ENCODE assay signal across 9 mouse cellular contexts in genomic region chr11:75619133-75619532, GRCm38 (mm10). TPM values are rescaled to one million over a fixed set of nuclear protein-coding genes. Genes with fewer than 3 reads are reported as not detected.
DNase-seq lines count a peak whose midpoint lies in the region; ATAC-seq lines count a peak whose summit lies in the region.
"Had no signal": no experiment of that assay in that cellular context is flagged by ENCODE, and none has a peak within 500 bp of the region (broad histone marks: within the 10 kb centered on the region; RNA-seq: fewer than 3 reads in every experiment).

No protein-coding gene starts in this region.

- no peak overlapping the region for H3K4me2 ChIP-seq in midbrain, embryonic 14.5 days (ENCODE audit: low read length)
- H3K4me2 ChIP-seq in midbrain, embryonic 15.5 days, result no peak overlapping the region
- H3K4me2 ChIP-seq: limb, embryonic 15.5 days had no signal

- no peaks in the 10 kb centered on the region for H3K4me1 ChIP-seq in midbrain, embryonic 14.5 days (ENCODE audit: control insufficient read depth, insufficient read depth, low read length)
- H3K4me1 ChIP-seq in midbrain, embryonic 15.5 days, result no peaks in the 10 kb centered on the region
- H3K4me1 ChIP-seq: limb, embryonic 15.5 days had no signal

- H3K9me3 ChIP-seq in midbrain, embryonic 14.5 days (ENCODE audit: control insufficient read depth, low read length), result no peaks in the 10 kb centered on the region
- H3K9me3 ChIP-seq in midbrain, embryonic 15.5 days, result no peaks in the 10 kb centered on the region
- H3K9me3 ChIP-seq: limb, embryonic 15.5 days had no signal

- H3K27me3 ChIP-seq in midbrain, embryonic 14.5 days (ENCODE audit: control insufficient read depth, insufficient read depth, low read length), result no peaks in the 10 kb centered on the region
- H3K27me3 ChIP-seq in midbrain, embryonic 15.5 days (replicated peaks), result no peaks in the 10 kb centered on the region
- H3K27me3 ChIP-seq: limb, embryonic 15.5 days had no signal

- H3K9ac ChIP-seq in midbrain, embryonic 14.5 days (replicated peaks; ENCODE audit: low read length), result no peak overlapping the region
- no peak overlapping the region for H3K9ac ChIP-seq in midbrain, embryonic 15.5 days
- H3K9ac ChIP-seq: limb, embryonic 15.5 days had no signal

- peaks cover 71% of the 10 kb centered on the region for H3K36me3 ChIP-seq in midbrain, embryonic 14.5 days (ENCODE audit: control insufficient read depth, insufficient read depth, low read length)
- H3K36me3 ChIP-seq in midbrain, embryonic 15.5 days (replicated peaks), result peaks cover 45% of the 10 kb centered on the region

- no peak overlapping the region for H3K4me3 ChIP-seq in midbrain, embryonic 14.5 days (replicated peaks; ENCODE audit: low read depth, low read length)
- no peak overlapping the region for H3K4me3 ChIP-seq in midbrain, embryonic 15.5 days
- H3K4me3 ChIP-seq: limb, embryonic 15.5 days had no signal

- ATAC-seq in midbrain, embryonic 14.5 days (ENCODE audit: low FRiP score, low TSS enrichment), result no peak
- no peak for ATAC-seq in midbrain, embryonic 15.5 days (replicated peaks)
- peak; percentile 64 for ATAC-seq in erythroblast, adult 5-6 weeks (replicated peaks; ENCODE audit: low FRiP score, poor library complexity, severe bottlenecking)
- no peak for ATAC-seq in cerebellum, adult (ENCODE audit: insufficient number of reproducible peaks, low FRiP score, low TSS enrichment)

- 81% methylated on average over 5 of the region's 5 CpGs for WGBS in midbrain, embryonic 14.5 days
- WGBS in midbrain, embryonic 15.5 days, result 76% methylated on average over 5 of the region's 5 CpGs

- peak; percentile 34 for DNase-seq in gastrocnemius, postnatal 10 days
- DNase-seq in gastrocnemius, postnatal 4 days (ENCODE audit: low spot score in 2 of 2), result no peak
- peak; percentile 9 for DNase-seq in midbrain, embryonic 14.5 days
- peak; percentile 60 for DNase-seq in thymus, postnatal 25 days
- DNase-seq in heart, adult 11 months, result no peak

- no peak overlapping the region for H3K27ac ChIP-seq in midbrain, embryonic 14.5 days (replicated peaks; ENCODE audit: low read depth, low read length)
- H3K27ac ChIP-seq in midbrain, embryonic 15.5 days, result no peak overlapping the region
- H3K27ac ChIP-seq: limb, embryonic 15.5 days had no signal

RNA-seq across cellular contexts. Expression of gene Inpp5k, which starts 11.7 kb away (rescaled TPM):
- 10 to 100 TPM; 22.5 to 23.3 TPM for total RNA-seq in gastrocnemius, postnatal 10 days (2021)
- total RNA-seq in gastrocnemius, postnatal 4 days (2021), result 10 to 100 TPM; 26.7 to 28.4 TPM
- polyA plus RNA-seq in midbrain, embryonic 14.5 days (2014; fragmentation: Nextera tagmentation; extraction: Ambion mirVana), result 49.2 and 53.0 TPM in 2 replicates
- 45.1 and 47.0 TPM in 2 replicates for polyA plus RNA-seq in midbrain, embryonic 15.5 days (2015; fragmentation: Nextera tagmentation; extraction: Ambion mirVana)
- 67.3 and 73.2 TPM in 2 replicates for total RNA-seq in erythroblast, adult 5-6 weeks (2015; ENCODE audit: low replicate concordance)
- total RNA-seq in erythroblast, adult 5-6 weeks (2017; ENCODE audit: low replicate concordance), result 50.7 and 78.4 TPM in 2 replicates

RNA-seq across cellular contexts. Expression of gene Myo1c, which starts 31.2 kb away (rescaled TPM):
- total RNA-seq in gastrocnemius, postnatal 10 days (2021), result 10 to 100 TPM; 56.3 to 65.1 TPM
- total RNA-seq in gastrocnemius, postnatal 4 days (2021), result 10 to 100 TPM; 87.9 to 88.1 TPM
- polyA plus RNA-seq in midbrain, embryonic 14.5 days (2014; fragmentation: Nextera tagmentation; extraction: Ambion mirVana), result 4.2 and 5.2 TPM in 2 replicates
- polyA plus RNA-seq in midbrain, embryonic 15.5 days (2015; fragmentation: Nextera tagmentation; extraction: Ambion mirVana), result 9.4 and 9.8 TPM in 2 replicates
- total RNA-seq in erythroblast, adult 5-6 weeks (2015; ENCODE audit: low replicate concordance), result 4.2 and 8.2 TPM in 2 replicates
- total RNA-seq in erythroblast, adult 5-6 weeks (2017; ENCODE audit: low replicate concordance), result 6.0 and 17.1 TPM in 2 replicates

RNA-seq across cellular contexts. Expression of gene Pitpna, which starts 31.2 kb away (rescaled TPM):
- 100 to 1,000 TPM; 148 to 160 TPM for total RNA-seq in gastrocnemius, postnatal 10 days (2021)
- 100 to 1,000 TPM; 106 to 117 TPM for total RNA-seq in gastrocnemius, postnatal 4 days (2021)
- 115 and 120 TPM in 2 replicates for polyA plus RNA-seq in midbrain, embryonic 14.5 days (2014; fragmentation: Nextera tagmentation; extraction: Ambion mirVana)
- polyA plus RNA-seq in midbrain, embryonic 15.5 days (2015; fragmentation: Nextera tagmentation; extraction: Ambion mirVana), result 103 and 116 TPM in 2 replicates
- total RNA-seq in erythroblast, adult 5-6 weeks (2015; ENCODE audit: low replicate concordance), result 44.7 and 47.5 TPM in 2 replicates
- total RNA-seq in erythroblast, adult 5-6 weeks (2017; ENCODE audit: low replicate concordance), result 16.2 and 22.4 TPM in 2 replicates

RNA-seq across cellular contexts. Expression of gene Crk, which starts 59.9 kb away (rescaled TPM):
- total RNA-seq in gastrocnemius, postnatal 10 days (2021), result 10 to 100 TPM; 53.0 to 59.8 TPM
- total RNA-seq in gastrocnemius, postnatal 4 days (2021), result 10 to 100 TPM; 67.5 to 76.6 TPM
- 83.7 and 114 TPM in 2 replicates for polyA plus RNA-seq in midbrain, embryonic 14.5 days (2014; fragmentation: Nextera tagmentation; extraction: Ambion mirVana)
- polyA plus RNA-seq in midbrain, embryonic 15.5 days (2015; fragmentation: Nextera tagmentation; extraction: Ambion mirVana), result 117 and 118 TPM in 2 replicates
- 10.2 and 16.1 TPM in 2 replicates for total RNA-seq in erythroblast, adult 5-6 weeks (2015; ENCODE audit: low replicate concordance)
- total RNA-seq in erythroblast, adult 5-6 weeks (2017; ENCODE audit: low replicate concordance), result 11.8 and 26.3 TPM in 2 replicates

Comparison
In these comparisons a context has a peak if more than half of its experiments do, and no peak if none do; other contexts are left out.
1. DNase-seq: peak in gastrocnemius, postnatal 10 days (single experiment), midbrain, embryonic 14.5 days (single experiment) and thymus, postnatal 25 days (single experiment); none in gastrocnemius, postnatal 4 days (0 of 2) and heart, adult 11 months (single experiment).